Mouse (Mus musculus) liver, embryonic 18 days (tissue): Measurements from ENCODE around the gene Lhx2. TPM values are rescaled to one million over a fixed set of nuclear protein-coding genes. Genes with fewer than 3 reads are reported as not detected.

Source experiments
- polyA plus RNA-seq: library from polyadenylated mRNA; depleted of rRNA; stranded (reverse); fragments of >200 nt; gene quantifications from 2 replicates; pipeline ENCODE4 v1.2.3, GENCODE M21; 2012; rRNA removed

Lhx2 gene
- 3.8 and 4.3 TPM in 2 replicates for polyA plus RNA-seq

GRCm38 (mm10) chr2:38338990-38339909 lies at the start of gene Lhx2:
Lhx2 (plus strand) TSS chr2:38339281.

Other genes starting within 250 kb of the Lhx2 start
- gene Dennd1a, start 51.9 kb upstream of the Lhx2 start, polyA plus RNA-seq: 3.7 and 4.3 TPM in 2 replicates
- gene Nek6, start 172.4 kb downstream of the Lhx2 start, polyA plus RNA-seq: 22.8 and 27.7 TPM in 2 replicates